ENCODE assay signal across 11 mouse cellular contexts in genomic region chr19:5767271-5767670, GRCm38 (mm10).
"Had no signal": no experiment of that assay in that cellular context is flagged by ENCODE, and none has a peak within 500 bp of the region (broad histone marks: within the 10 kb centered on the region; RNA-seq: fewer than 3 reads in every experiment).

No protein-coding gene starts in this region.

- H3K9me3 ChIP-seq: liver, embryonic 13.5 days had no signal

- H3K4me2 ChIP-seq: liver, embryonic 13.5 days; midbrain, embryonic 11.5 days had no signal

- DNase-seq: layer of hippocampus, postnatal 36 days; left cerebral cortex, postnatal 4 days; liver, embryonic 13.5 days; lung, adult 2 months; lung, postnatal 14 days; lung, postnatal 4 days; midbrain, embryonic 14.5 days; thymus, adult 18-20 months; thymus, postnatal 36 days had no signal

- H3K27me3 ChIP-seq: liver, embryonic 13.5 days had no signal

- H3K9ac ChIP-seq: liver, embryonic 13.5 days had no signal

- H3K27ac ChIP-seq: liver, embryonic 13.5 days had no signal

- H3K4me3 ChIP-seq: liver, embryonic 13.5 days had no signal

- ATAC-seq: intestine, postnatal 0 days had no signal
